ENCODE assay signal across 31 mouse cellular contexts in genomic region chr11:96050854-96051253, GRCm38 (mm10). TPM values are rescaled to one million over a fixed set of nuclear protein-coding genes. Genes with fewer than 3 reads are reported as not detected.
"Had no signal": no experiment of that assay in that cellular context is flagged by ENCODE, and none has a peak within 500 bp of the region (broad histone marks: within the 10 kb centered on the region; RNA-seq: fewer than 3 reads in every experiment).

No protein-coding gene starts in this region.

- DNase-seq: kidney, postnatal 25 days; layer of hippocampus, adult 9-11 months; lung, adult 2 months; lung, postnatal 14 days; lung, postnatal 4 days; midbrain, embryonic 14.5 days; right cerebral cortex, adult 18-20 months; right cerebral cortex, postnatal 14 days; right cerebral cortex, postnatal 4 days; thymus, adult 2 months; thymus, postnatal 14 days; thymus, postnatal 4 days had no signal

- H3K27ac ChIP-seq: kidney, postnatal 0 days; layer of hippocampus, adult 2 months; limb, embryonic 10.5 days; limb, embryonic 13.5 days; neural tube, embryonic 12.5 days; neural tube, embryonic 15.5 days; stomach, postnatal 0 days had no signal

- H3K4me1 ChIP-seq: limb, embryonic 10.5 days; limb, embryonic 13.5 days; neural tube, embryonic 12.5 days; neural tube, embryonic 15.5 days had no signal

- H3K4me3 ChIP-seq: layer of hippocampus, adult 2 months; limb, embryonic 10.5 days; limb, embryonic 13.5 days; neural tube, embryonic 12.5 days; neural tube, embryonic 15.5 days had no signal

- H3K4me2 ChIP-seq: limb, embryonic 13.5 days; midbrain, embryonic 11.5 days; neural tube, embryonic 12.5 days; neural tube, embryonic 15.5 days had no signal

- H3K9me3 ChIP-seq: limb, embryonic 10.5 days; limb, embryonic 13.5 days; neural tube, embryonic 12.5 days; neural tube, embryonic 15.5 days had no signal

- H3K9ac ChIP-seq: limb, embryonic 13.5 days; neural tube, embryonic 12.5 days; neural tube, embryonic 15.5 days had no signal

- H3K27me3 ChIP-seq: limb, embryonic 13.5 days; neural tube, embryonic 12.5 days; neural tube, embryonic 15.5 days had no signal

RNA-seq across cellular contexts. Expression of gene Gip, which starts 26.5 kb away (rescaled TPM):
- total RNA-seq: layer of hippocampus, adult 2 months; layer of hippocampus, postnatal 25 days; left cerebral cortex, adult 18-20 months; left cerebral cortex, postnatal 25 days; liver, adult 2 months; megakaryocyte progenitor cell, adult 5-6 weeks; megakaryocyte-erythroid progenitor cell, adult 5-6 weeks; midbrain, postnatal 0 days had no signal
- polyA plus RNA-seq: kidney, embryonic 14.5 days; kidney, postnatal 0 days; limb, embryonic 10.5 days; limb, embryonic 13.5 days; liver, adult 2 months; lung, adult 2 months; lung, embryonic 16.5 days; midbrain, embryonic 11.5 days; midbrain, embryonic 14.5 days; midbrain, postnatal 0 days; neural tube, embryonic 12.5 days; neural tube, embryonic 15.5 days; stomach, embryonic 14.5 days had no signal

RNA-seq across cellular contexts. Expression of gene Igf2bp1, which starts 45.1 kb away (rescaled TPM):
- total RNA-seq: layer of hippocampus, adult 2 months; liver, adult 2 months; megakaryocyte progenitor cell, adult 5-6 weeks had no signal
- polyA plus RNA-seq: large intestine, adult 2 months; liver, adult 2 months had no signal
